9 mouse cellular contexts compared by ENCODE assay signal in the genomic region with DNA sequence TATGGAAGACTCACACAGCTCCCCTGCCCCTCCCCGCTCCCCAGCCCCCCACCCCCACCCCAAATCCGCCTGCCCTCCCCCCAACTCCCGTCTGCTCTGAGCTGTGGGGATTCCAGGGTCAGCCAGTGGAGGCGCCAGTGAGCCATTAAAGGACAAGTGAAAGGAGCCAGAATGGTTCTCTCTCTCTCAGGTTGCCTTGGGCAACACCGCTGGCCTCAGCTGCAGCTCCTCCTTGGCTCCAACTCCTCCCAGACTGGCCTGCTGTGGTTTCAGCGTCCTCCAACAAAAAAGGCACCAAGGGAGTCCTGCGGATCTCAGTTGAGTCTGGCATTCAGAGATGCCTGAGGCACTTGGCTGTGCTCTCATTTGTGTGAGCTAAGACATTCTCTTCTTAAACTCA. TPM values are rescaled to one million over a fixed set of nuclear protein-coding genes. Genes with fewer than 3 reads are reported as not detected.
DNase-seq lines count a peak whose midpoint lies in the region; ATAC-seq and TF ChIP-seq lines count a peak whose summit lies in the region.
"Had no signal": no experiment of that assay in that cellular context is flagged by ENCODE, and none has a peak within 500 bp of the region (broad histone marks: within the 10 kb centered on the region; RNA-seq: fewer than 3 reads in every experiment).

No protein-coding gene starts in this region.

- peak; percentile 55; the same call in 1 of the 2 replicates for ATAC-seq in forebrain, embryonic 12.5 days (ENCODE audit: low FRiP score)
- ATAC-seq in hematopoietic stem cell, adult 5-6 weeks (replicated peaks in 1 of 2; ENCODE audit: insufficient read depth in 1 of 2, low FRiP score in 2 of 2, low TSS enrichment in 1 of 2, low read depth in 1 of 2, poor library complexity in 2 of 2, severe bottlenecking in 2 of 2) = peak; percentile 87 to 93
- ATAC-seq in stomach, postnatal 0 days (ENCODE audit: low FRiP score, low TSS enrichment) = no peak

- H3K4me1 ChIP-seq in forebrain, embryonic 12.5 days = peaks cover 12% of the 10 kb centered on the region
- no peaks in the 10 kb centered on the region for H3K4me1 ChIP-seq in stomach, postnatal 0 days (replicated peaks; ENCODE audit: control insufficient read depth, insufficient read depth)

- H3K9me3 ChIP-seq in forebrain, embryonic 12.5 days = no peaks in the 10 kb centered on the region
- no peaks in the 10 kb centered on the region; the same call in 1 of the 2 replicates for H3K9me3 ChIP-seq in stomach, postnatal 0 days (ENCODE audit: control insufficient read depth, low read length)

- DNase-seq in layer of hippocampus, adult 11-12 months (ENCODE audit: low spot score) = peak; percentile 28
- DNase-seq in layer of hippocampus, adult 9-11 months = no peak
- peak; percentile 23 for DNase-seq in c-Kit-positive CD71-positive TER-119-negative erythroid progenitor cells, embryonic 14.5 days (ENCODE audit: low read depth)
- peak; percentile 23 to 37 for DNase-seq in left cerebral cortex, postnatal 25 days (ENCODE audit: low spot score in 2 of 2)
- DNase-seq in mesoderm, embryonic 11.5 days (ENCODE audit: low read depth, low spot score) = peak; percentile 73
- DNase-seq in stomach, postnatal 0 days (ENCODE audit: low spot score) = peak; percentile 28

- H3K27ac ChIP-seq in forebrain, embryonic 12.5 days = no peak overlapping the region
- H3K27ac ChIP-seq in stomach, postnatal 0 days (replicated peaks) = no peak overlapping the region
- H3K27ac ChIP-seq: macrophage had no signal

- peak overlapping the region; percentile 27 for H3K4me2 ChIP-seq in forebrain, embryonic 12.5 days
- H3K4me2 ChIP-seq in stomach, postnatal 0 days (replicated peaks; ENCODE audit: low read depth) = no peak overlapping the region

- no peak for TF ChIP-seq EP300 in stomach, postnatal 0 days (optimal IDR thresholded peaks at IDR 0.05)

- intact Hi-C loops in left cerebral cortex, postnatal 25 days (cut with DNase I) = no loop called here

- H3K36me3 ChIP-seq in forebrain, embryonic 12.5 days (replicated peaks) = no peaks in the 10 kb centered on the region
- H3K36me3 ChIP-seq in stomach, postnatal 0 days (ENCODE audit: control insufficient read depth, insufficient read depth, low read length) = no peaks in the 10 kb centered on the region

- WGBS in forebrain, embryonic 12.5 days = 3% methylated on average over 7 of the region's 7 CpGs
- 4% methylated on average over 7 of the region's 7 CpGs for WGBS in stomach, postnatal 0 days

- H3K9ac ChIP-seq in forebrain, embryonic 12.5 days = no peak overlapping the region
- H3K9ac ChIP-seq in stomach, postnatal 0 days (ENCODE audit: low read length) = no peak overlapping the region

- H3K27me3 ChIP-seq in forebrain, embryonic 12.5 days = no peaks in the 10 kb centered on the region; the same call in 1 of the 2 replicates
- no peaks in the 10 kb centered on the region for H3K27me3 ChIP-seq in stomach, postnatal 0 days (ENCODE audit: control insufficient read depth, insufficient read depth, low read length)

- TF ChIP-seq CTCF in stomach, postnatal 0 days (IDR thresholded peaks at IDR 0.05; ENCODE audit: low read depth) = peak; percentile 54

- H3K4me3 ChIP-seq in forebrain, embryonic 12.5 days (replicated peaks) = no peak overlapping the region
- H3K4me3 ChIP-seq in stomach, postnatal 0 days (ENCODE audit: low read depth, low read length) = no peak overlapping the region

RNA-seq across cellular contexts. Expression of gene Gas2l3, which starts 47.9 kb away (rescaled TPM):
- 16.8 and 21.9 TPM in 2 replicates for polyA plus RNA-seq in forebrain, embryonic 12.5 days (2016; fragmentation: Nextera tagmentation; extraction: Ambion mirVana)
- 20.1 and 24.8 TPM in 2 replicates for total RNA-seq in hematopoietic stem cell, adult 5-6 weeks (2017)
- 1 to 10 TPM; 2.9 to 4.0 TPM for total RNA-seq in left cerebral cortex, postnatal 25 days (2021)
- polyA plus RNA-seq in stomach, postnatal 0 days (2015; fragmentation: Nextera tagmentation; extraction: Ambion mirVana) = 5.4 and 6.4 TPM in 2 replicates

RNA-seq across cellular contexts. Expression of gene Ano4, which starts 51.3 kb away (rescaled TPM):
- polyA plus RNA-seq in forebrain, embryonic 12.5 days (2016; fragmentation: Nextera tagmentation; extraction: Ambion mirVana) = 1.6 and 1.9 TPM in 2 replicates
- not detected in 2 replicates for total RNA-seq in hematopoietic stem cell, adult 5-6 weeks (2017)
- total RNA-seq in left cerebral cortex, postnatal 25 days (2021) = 10 to 100 TPM; 18.6 to 20.9 TPM
- polyA plus RNA-seq in stomach, postnatal 0 days (2015; fragmentation: Nextera tagmentation; extraction: Ambion mirVana) = 0.35 and 0.40 TPM in 2 replicates
- polyA plus RNA-seq: macrophage had no signal

Comparison
In these comparisons a context has a peak if more than half of its experiments do, and no peak if none do; other contexts are left out.
1. RNA of gene Ano4, which starts 51.3 kb away (total RNA-seq): 18.6 to 20.9 TPM in left cerebral cortex, postnatal 25 days; not detected in hematopoietic stem cell, adult 5-6 weeks; every median in the first group is over 10 times any median in the second.